ENCODE assay signal across 19 mouse cellular contexts in the genomic region with DNA sequence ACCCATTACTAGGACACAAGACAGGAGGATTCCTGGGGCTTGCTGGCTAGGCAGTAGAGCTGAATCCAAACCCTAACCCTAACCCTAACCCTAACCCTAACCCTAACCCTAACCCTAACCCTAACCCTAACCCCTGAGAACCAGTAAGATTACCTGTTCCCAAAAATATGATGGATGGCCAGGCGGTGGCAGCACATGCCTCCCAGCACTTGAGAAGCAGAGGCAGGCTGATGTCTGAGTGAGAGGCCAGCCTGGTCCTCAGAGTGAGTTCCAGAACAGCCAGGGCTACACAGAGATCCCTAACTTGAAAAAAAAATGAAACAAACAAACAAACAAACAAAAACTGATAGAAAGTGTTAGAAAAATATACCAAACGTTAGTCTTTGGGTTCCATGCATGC. TPM values are rescaled to one million over a fixed set of nuclear protein-coding genes. Genes with fewer than 3 reads are reported as not detected.
DNase-seq lines count a peak whose midpoint lies in the region; ATAC-seq and TF ChIP-seq lines count a peak whose summit lies in the region.
"Had no signal": no experiment of that assay in that cellular context is flagged by ENCODE, and none has a peak within 500 bp of the region (broad histone marks: within the 10 kb centered on the region; RNA-seq: fewer than 3 reads in every experiment).

No protein-coding gene starts in this region.

- in situ Hi-C loops in CH12.LX (cut with MboI; ENCODE audit: low pct_ligation_motif_present, low pct_unique_long_range_greater_than_20kb, low sequenced_read_pairs), result no loop called here

- ATAC-seq in kidney, postnatal 0 days (replicated peaks; ENCODE audit: low FRiP score, low read depth), result no peak
- no peak for ATAC-seq in lung, postnatal 0 days
- no peak for ATAC-seq in hindbrain, postnatal 0 days
- ATAC-seq: CD4-positive, CD25-positive, alpha-beta regulatory T cell, adult 4 months; forebrain, embryonic 15.5 days had no signal

- H3K4me3 ChIP-seq in kidney, postnatal 0 days (replicated peaks; ENCODE audit: low read depth, low read length), result no peak overlapping the region
- no peak overlapping the region for H3K4me3 ChIP-seq in lung, postnatal 0 days (ENCODE audit: low read depth, low read length)
- no peak overlapping the region for H3K4me3 ChIP-seq in CH12.LX (replicated peaks in 1 of 3; ENCODE audit: low read depth in 2 of 3, low read length in 2 of 3, poor library complexity in 1 of 3)
- no peak overlapping the region for H3K4me3 ChIP-seq in embryonic fibroblast, embryonic 13.5 days (ENCODE audit: insufficient read depth, low read length)
- H3K4me3 ChIP-seq in hindbrain, postnatal 0 days (ENCODE audit: low read length), result no peak overlapping the region
- H3K4me3 ChIP-seq: erythroblast, embryonic 14.5 days; forebrain, embryonic 15.5 days; gastrocnemius, adult 2 months; hindbrain, embryonic 15.5 days; limb, embryonic 10.5 days; lung, embryonic 15.5 days; midbrain, embryonic 10.5 days had no signal

- no peak overlapping the region for H3K27ac ChIP-seq in kidney, postnatal 0 days
- H3K27ac ChIP-seq in lung, postnatal 0 days (ENCODE audit: low read length), result no peak overlapping the region
- H3K27ac ChIP-seq in CH12.LX (ENCODE audit: insufficient read depth, low read depth), result no peak overlapping the region
- H3K27ac ChIP-seq in embryonic fibroblast, embryonic 13.5 days (ENCODE audit: insufficient read depth, low read length), result no peak overlapping the region
- H3K27ac ChIP-seq in hindbrain, postnatal 0 days, result no peak overlapping the region
- H3K27ac ChIP-seq: forebrain, embryonic 15.5 days; gastrocnemius, adult 2 months; hindbrain, embryonic 15.5 days; limb, embryonic 10.5 days; lung, embryonic 15.5 days; midbrain, embryonic 10.5 days had no signal

- H3K79me2 ChIP-seq in CH12.LX (replicated peaks; ENCODE audit: control insufficient read depth, extremely low read depth, insufficient read depth, poor library complexity, severe bottlenecking), result no peaks in the 10 kb centered on the region

- no peak overlapping the region for H3K9ac ChIP-seq in kidney, postnatal 0 days (ENCODE audit: low read depth, low read length)
- no peak overlapping the region for H3K9ac ChIP-seq in lung, postnatal 0 days (replicated peaks; ENCODE audit: low read depth)
- H3K9ac ChIP-seq in CH12.LX (ENCODE audit: insufficient read depth, low read depth), result no peak overlapping the region
- no peak overlapping the region for H3K9ac ChIP-seq in hindbrain, postnatal 0 days (replicated peaks; ENCODE audit: low read length)
- H3K9ac ChIP-seq: forebrain, embryonic 15.5 days; hindbrain, embryonic 15.5 days; lung, embryonic 15.5 days had no signal

- H3K36me3 ChIP-seq in kidney, postnatal 0 days (ENCODE audit: insufficient read depth, low read length), result no peaks in the 10 kb centered on the region
- H3K36me3 ChIP-seq in lung, postnatal 0 days (ENCODE audit: insufficient read depth, low read length), result no peaks in the 10 kb centered on the region
- no peaks in the 10 kb centered on the region for H3K36me3 ChIP-seq in CH12.LX (replicated peaks in 1 of 2; ENCODE audit: control insufficient read depth in 1 of 2, insufficient read depth in 1 of 2, low read length in 1 of 2)
- H3K36me3 ChIP-seq in hindbrain, postnatal 0 days (ENCODE audit: insufficient read depth, low read length), result no peaks in the 10 kb centered on the region
- H3K36me3 ChIP-seq: forebrain, embryonic 15.5 days; hindbrain, embryonic 15.5 days; limb, embryonic 10.5 days; lung, embryonic 15.5 days; midbrain, embryonic 10.5 days had no signal

- TF ChIP-seq POLR2A in CH12.LX (IDR thresholded peaks at IDR 0.05; ENCODE audit: low read depth, low read length), result no peak
- no peak for TF ChIP-seq POLR2A in embryonic fibroblast, embryonic 13.5 days (IDR thresholded peaks at IDR 0.05; ENCODE audit: low read depth, low read length)

- WGBS in kidney, postnatal 0 days, result 61% methylated on average over 2 of the region's 2 CpGs
- 42% methylated on average over 2 of the region's 2 CpGs for WGBS in lung, postnatal 0 days
- 43% methylated on average over 2 of the region's 2 CpGs for WGBS in hindbrain, postnatal 0 days

- no peaks in the 10 kb centered on the region for H3K27me3 ChIP-seq in kidney, postnatal 0 days (ENCODE audit: insufficient read depth, low read length)
- H3K27me3 ChIP-seq in lung, postnatal 0 days (replicated peaks; ENCODE audit: insufficient read depth, low read length), result peaks cover 6% of the 10 kb centered on the region; the same call in 1 of the 2 replicates
- peaks cover 2% of the 10 kb centered on the region for H3K27me3 ChIP-seq in CH12.LX (replicated peaks)
- peaks cover 18% of the 10 kb centered on the region for H3K27me3 ChIP-seq in hindbrain, postnatal 0 days (ENCODE audit: insufficient read depth, low read length)

- TF ChIP-seq EP300 in lung, postnatal 0 days (IDR thresholded peaks at IDR 0.05), result no peak
- TF ChIP-seq EP300 in CH12.LX (IDR thresholded peaks at IDR 0.05; ENCODE audit: low read length), result no peak

- dilution Hi-C loops in CH12.LX (cut with MboI; ENCODE audit: extremely low pct_ligation_motif_present, extremely low pct_unique_long_range_greater_than_20kb, low sequenced_read_pairs), result no loop called here

- DNase-seq in kidney, postnatal 0 days (ENCODE audit: low spot score), result no peak
- DNase-seq in kidney, postnatal 14 days, result no peak
- DNase-seq in lung, postnatal 0 days (ENCODE audit: low spot score), result no peak
- no peak for DNase-seq in lung, postnatal 10 days
- no peak for DNase-seq in CH12.LX (ENCODE audit: extremely low read depth)
- DNase-seq in hindbrain, postnatal 0 days (ENCODE audit: low spot score), result no peak
- DNase-seq: cerebellum, adult 9-11 months; gastrocnemius, adult 2 months; kidney, adult 9 months; right cerebral cortex, adult 18-20 months; spleen, adult 18-20 months had no signal

- no peak overlapping the region for H3K4me2 ChIP-seq in kidney, postnatal 0 days (ENCODE audit: low read length)
- no peak overlapping the region for H3K4me2 ChIP-seq in lung, postnatal 0 days (replicated peaks; ENCODE audit: low read depth, low read length)
- H3K4me2 ChIP-seq in CH12.LX (ENCODE audit: insufficient read depth, low read depth, poor library complexity, severe bottlenecking), result no peak overlapping the region
- H3K4me2 ChIP-seq in hindbrain, postnatal 0 days (ENCODE audit: low read depth, low read length), result no peak overlapping the region
- H3K4me2 ChIP-seq: forebrain, embryonic 15.5 days; hindbrain, embryonic 15.5 days; lung, embryonic 15.5 days had no signal

- H3K4me1 ChIP-seq in kidney, postnatal 0 days (replicated peaks; ENCODE audit: insufficient read depth, low read length), result no peaks in the 10 kb centered on the region; the same call in 1 of the 2 replicates
- H3K4me1 ChIP-seq in lung, postnatal 0 days (ENCODE audit: insufficient read depth, low read depth, low read length), result no peaks in the 10 kb centered on the region; the same call in 1 of the 2 replicates
- no peaks in the 10 kb centered on the region for H3K4me1 ChIP-seq in CH12.LX (ENCODE audit: control insufficient read depth in 1 of 2, insufficient read depth in 2 of 2)
- H3K4me1 ChIP-seq in embryonic fibroblast, embryonic 13.5 days (ENCODE audit: control insufficient read depth, insufficient read depth, low read length), result 0 out of 2 replicates have a peak, but pooled peaks cover 3% of the 10 kb centered on the region
- 0 out of 2 replicates have a peak, but pooled peaks cover 6% of the 10 kb centered on the region for H3K4me1 ChIP-seq in hindbrain, postnatal 0 days (ENCODE audit: insufficient read depth, low read length)

- TF ChIP-seq RAD21 in CH12.LX (IDR thresholded peaks at IDR 0.05; ENCODE audit: low read depth, low read length), result peak; percentile 25; the same call in 1 of the 2 replicates

- peak; percentile 20; the same call in 1 of the 2 replicates for TF ChIP-seq CTCF in kidney, postnatal 0 days (IDR thresholded peaks at IDR 0.05; ENCODE audit: low read depth)
- TF ChIP-seq CTCF in lung, postnatal 0 days (IDR thresholded peaks at IDR 0.05), result peak; percentile 38
- peak in 1 of 2 experiments; percentile 60; a peak in 2 of 4 replicates for TF ChIP-seq CTCF in CH12.LX (conservative IDR thresholded peaks at IDR 0.05 in 1 of 2, IDR thresholded peaks at IDR 0.05 in 1 of 2; ENCODE audit: low read depth in 2 of 2, low read length in 2 of 2)
- TF ChIP-seq CTCF in embryonic fibroblast, embryonic 13.5 days (IDR thresholded peaks at IDR 0.05; ENCODE audit: borderline replicate concordance, insufficient read depth, low read length), result peak; percentile 32; the same call in 1 of the 2 replicates
- no peak for TF ChIP-seq CTCF in hindbrain, postnatal 0 days (IDR thresholded peaks at IDR 0.05; ENCODE audit: low read depth)

- no peaks in the 10 kb centered on the region for H3K9me3 ChIP-seq in kidney, postnatal 0 days (replicated peaks; ENCODE audit: low read length)
- no peaks in the 10 kb centered on the region for H3K9me3 ChIP-seq in lung, postnatal 0 days (ENCODE audit: low read length)
- peaks cover 7% of the 10 kb centered on the region for H3K9me3 ChIP-seq in CH12.LX (replicated peaks; ENCODE audit: low read length)
- H3K9me3 ChIP-seq in hindbrain, postnatal 0 days (ENCODE audit: low read length), result no peaks in the 10 kb centered on the region
- H3K9me3 ChIP-seq: forebrain, embryonic 15.5 days; hindbrain, embryonic 15.5 days; limb, embryonic 10.5 days; lung, embryonic 15.5 days; midbrain, embryonic 10.5 days had no signal

TF ChIP-seq in CH12.LX, 34 proteins besides CTCF, POLR2A, EP300 and RAD21 (continues in another document):
- peak; percentile 35 for TF ChIP-seq SMC3 (IDR thresholded peaks at IDR 0.05; ENCODE audit: low read depth, low read length)

RNA-seq across cellular contexts. Expression of a gene that starts 2.1 kb away (rescaled TPM):
- 67.3 and 68.5 TPM in 2 replicates for polyA plus RNA-seq in kidney, postnatal 0 days (2015; fragmentation: Nextera tagmentation; extraction: Ambion mirVana)
- polyA plus RNA-seq in lung, postnatal 0 days (2015; fragmentation: Nextera tagmentation; extraction: Ambion mirVana), result 55.7 and 72.3 TPM in 2 replicates
- total RNA-seq in CH12.LX (2012; rRNA removed) (0.04 TPM in 1 of 2 replicates, not detected in the other), CH12.LX (2014; rRNA removed) (not detected in 2 replicates)
- 0.10 TPM in 1 of 2 replicates, not detected in the other for polyA plus RNA-seq in CH12.LX (2012; ENCODE audit: insufficient read length, low read depth)
- 49.0 and 60.8 TPM in 2 replicates for polyA plus RNA-seq in embryonic fibroblast, embryonic 13.5 days (2011; ENCODE audit: insufficient read length, low read depth, missing spikeins)
- 10.6 and 20.1 TPM in 2 replicates for total RNA-seq in hindbrain, postnatal 0 days (2014; rRNA removed)
- polyA plus RNA-seq in hindbrain, postnatal 0 days (2015; fragmentation: Nextera tagmentation; extraction: Ambion mirVana), result 3.1 and 3.7 TPM in 2 replicates
- polyA plus RNA-seq: CD4-positive, CD25-positive, alpha-beta regulatory T cell, adult 4 months; erythroblast, embryonic 14.5 days had no signal

RNA-seq across cellular contexts. Expression of a gene that starts 52.5 kb away (rescaled TPM):
- polyA plus RNA-seq in kidney, postnatal 0 days (2015; fragmentation: Nextera tagmentation; extraction: Ambion mirVana), result 4.0 and 4.4 TPM in 2 replicates
- 2.7 and 2.9 TPM in 2 replicates for polyA plus RNA-seq in lung, postnatal 0 days (2015; fragmentation: Nextera tagmentation; extraction: Ambion mirVana)
- total RNA-seq in CH12.LX (2012; rRNA removed), result 11.6 and 12.8 TPM in 2 replicates
- 18.5 and 20.7 TPM in 2 replicates for total RNA-seq in CH12.LX (2014; rRNA removed)
- 17.9 and 18.9 TPM in 2 replicates for polyA plus RNA-seq in CH12.LX (2012; ENCODE audit: insufficient read length, low read depth)
- 5.5 and 5.7 TPM in 2 replicates for polyA plus RNA-seq in embryonic fibroblast, embryonic 13.5 days (2011; ENCODE audit: insufficient read length, low read depth, missing spikeins)
- 3.4 and 4.5 TPM in 2 replicates for total RNA-seq in hindbrain, postnatal 0 days (2014; rRNA removed)
- polyA plus RNA-seq in hindbrain, postnatal 0 days (2015; fragmentation: Nextera tagmentation; extraction: Ambion mirVana), result 1.8 and 2.3 TPM in 2 replicates

Comparison
In these comparisons a context has a peak if more than half of its experiments do, and no peak if none do; other contexts are left out.
1. RNA of a gene that starts 2.1 kb away (polyA plus RNA-seq): 67.3 to 68.5 TPM in kidney, postnatal 0 days, 49.0 to 60.8 TPM in embryonic fibroblast, embryonic 13.5 days and 55.7 to 72.3 TPM in lung, postnatal 0 days; 3.1 to 3.7 TPM in hindbrain, postnatal 0 days and 0.10 TPM in CH12.LX; every median in the first group is over 10 times any median in the second.